Mouse (Mus musculus): ENCODE results near the gene Eipr1.

- no peak for TF ChIP-seq HCFC1 (IDR thresholded peaks at IDR 0.05; ENCODE audit: borderline replicate concordance, insufficient read depth, low read length)
- TF ChIP-seq MAFK (IDR thresholded peaks at IDR 0.05; ENCODE audit: insufficient read depth, low read depth, low read length): no peak
- no peak for TF ChIP-seq CHD2 (IDR thresholded peaks at IDR 0.05; ENCODE audit: low read depth, low read length)
Observed at GRCm38 (mm10) chr12:28896577-28896976, 145.0 kb downstream of the Eipr1 start.
